Comparison of ENCODE assay signal across 10 mouse cellular contexts in genomic region chr4:151129725-151130557, GRCm38 (mm10). TPM values are rescaled to one million over a fixed set of nuclear protein-coding genes. Genes with fewer than 3 reads are reported as not detected.
DNase-seq lines count a peak whose midpoint lies in the region; ATAC-seq lines count a peak whose summit lies in the region.
"Had no signal": no experiment of that assay in that cellular context is flagged by ENCODE, and none has a peak within 500 bp of the region (broad histone marks: within the 10 kb centered on the region; RNA-seq: fewer than 3 reads in every experiment).

No protein-coding gene starts in this region.

- no peaks in the 10 kb centered on the region for H3K27me3 ChIP-seq in embryonic facial prominence, embryonic 12.5 days
- peaks cover 30% of the 10 kb centered on the region for H3K27me3 ChIP-seq in heart, embryonic 12.5 days (replicated peaks)
- no peaks in the 10 kb centered on the region for H3K27me3 ChIP-seq in limb, embryonic 15.5 days

- no peaks in the 10 kb centered on the region for H3K9me3 ChIP-seq in embryonic facial prominence, embryonic 12.5 days
- no peaks in the 10 kb centered on the region for H3K9me3 ChIP-seq in heart, embryonic 12.5 days (replicated peaks)
- no peaks in the 10 kb centered on the region for H3K9me3 ChIP-seq in limb, embryonic 15.5 days

- H3K4me2 ChIP-seq in embryonic facial prominence, embryonic 12.5 days (replicated peaks): peak overlapping the region; percentile 67
- H3K4me2 ChIP-seq in heart, embryonic 12.5 days: peak overlapping the region; percentile 90
- H3K4me2 ChIP-seq in limb, embryonic 15.5 days: peak overlapping the region; percentile 97; the same call in 1 of the 2 replicates

- no peak overlapping the region for H3K9ac ChIP-seq in embryonic facial prominence, embryonic 12.5 days
- peak overlapping the region; percentile 84 for H3K9ac ChIP-seq in heart, embryonic 12.5 days
- no peak overlapping the region for H3K9ac ChIP-seq in limb, embryonic 15.5 days

- DNase-seq in heart, adult 18-20 months: peak; percentile 60 to 64
- DNase-seq in heart, postnatal 25 days (ENCODE audit: low spot score): no peak
- no peak for DNase-seq in yolk sac, embryonic 10.5 days (ENCODE audit: low spot score)
- no peak for DNase-seq in thymus, postnatal 10 days (ENCODE audit: low spot score in 2 of 2)
- no peak for DNase-seq in testis, postnatal 14 days (ENCODE audit: low spot score)

- H3K27ac ChIP-seq in embryonic facial prominence, embryonic 12.5 days: peak overlapping the region; percentile 94
- no peak overlapping the region for H3K27ac ChIP-seq in heart, embryonic 12.5 days (ENCODE audit: poor library complexity, severe bottlenecking)
- peak overlapping the region; percentile 86; the same call in 1 of the 2 replicates for H3K27ac ChIP-seq in limb, embryonic 15.5 days

- intact Hi-C loops in heart, postnatal 25 days (cut with DNase I): no loop called here

- 67% methylated on average over 16 of the region's 16 CpGs for WGBS in embryonic facial prominence, embryonic 12.5 days
- 63% methylated on average over 16 of the region's 16 CpGs for WGBS in heart, embryonic 12.5 days
- 64% methylated on average over 16 of the region's 16 CpGs for WGBS in limb, embryonic 15.5 days

- peaks cover 24% of the 10 kb centered on the region for H3K4me1 ChIP-seq in embryonic facial prominence, embryonic 12.5 days
- peaks cover 47% of the 10 kb centered on the region for H3K4me1 ChIP-seq in heart, embryonic 12.5 days (replicated peaks)
- peaks cover 28% of the 10 kb centered on the region for H3K4me1 ChIP-seq in limb, embryonic 15.5 days

- peak overlapping the region; percentile 59 for H3K4me3 ChIP-seq in embryonic facial prominence, embryonic 12.5 days
- H3K4me3 ChIP-seq in heart, embryonic 12.5 days: peak overlapping the region; percentile 66
- H3K4me3 ChIP-seq in limb, embryonic 15.5 days: peak overlapping the region; percentile 63

- no peak for ATAC-seq in embryonic facial prominence, embryonic 12.5 days (ENCODE audit: insufficient number of reproducible peaks, insufficient read depth, low FRiP score, low TSS enrichment)
- no peak for ATAC-seq in heart, embryonic 12.5 days (ENCODE audit: insufficient number of reproducible peaks, low FRiP score)
- ATAC-seq in limb, embryonic 15.5 days (ENCODE audit: insufficient number of reproducible peaks, low FRiP score, low TSS enrichment, low read depth): no peak
- ATAC-seq: CD4-positive, CD25-positive, alpha-beta regulatory T cell, adult 4 months had no signal

- no peaks in the 10 kb centered on the region for H3K36me3 ChIP-seq in embryonic facial prominence, embryonic 12.5 days
- no peaks in the 10 kb centered on the region for H3K36me3 ChIP-seq in heart, embryonic 12.5 days
- H3K36me3 ChIP-seq in limb, embryonic 15.5 days: no peaks in the 10 kb centered on the region

RNA-seq across cellular contexts. Expression of gene Gm13090, which starts 40.6 kb away (rescaled TPM):
- not detected for total RNA-seq in heart, adult 18-20 months (2021)
- total RNA-seq in heart, postnatal 25 days (2021): not detected
- polyA plus RNA-seq in embryonic facial prominence, embryonic 12.5 days (2016; fragmentation: Nextera tagmentation; extraction: Ambion mirVana): not detected in 2 replicates
- not detected in 2 replicates for polyA plus RNA-seq in heart, embryonic 12.5 days (2016; fragmentation: Nextera tagmentation; extraction: Ambion mirVana)
- not detected in 2 replicates for polyA plus RNA-seq in limb, embryonic 15.5 days (2015; fragmentation: Nextera tagmentation; extraction: Ambion mirVana)
- total RNA-seq: neutrophil, adult 5-6 weeks had no signal
- polyA plus RNA-seq: CD4-positive, CD25-positive, alpha-beta regulatory T cell, adult 4 months had no signal

Comparison
In these comparisons a context has a peak if more than half of its experiments do, and no peak if none do; other contexts are left out.
1. DNase-seq: peak in heart, adult 18-20 months (2 of 2); none in heart, postnatal 25 days (single experiment), yolk sac, embryonic 10.5 days (single experiment), thymus, postnatal 10 days (0 of 2) and testis, postnatal 14 days (single experiment).
2. Peak in every context shown above with its lines, with median percentiles within 50 percentile points of each other: H3K4me2 ChIP-seq and H3K4me3 ChIP-seq.